Mouse (Mus musculus): ENCODE data around the gene Rnf181. TPM values are rescaled to one million over a fixed set of nuclear protein-coding genes. Genes with fewer than 3 reads are reported as not detected.
A peak's percentile ranks its signal among the peaks of the same experiment; 100 is the strongest.

Rnf181 gene
- polyA plus RNA-seq, 1 experiment from 2014 or later = 124 TPM

GRCm38 (mm10) chr6:72388791-72389329 is 22.1 kb upstream of the Rnf181 start:
- Histone ChIP-seq H3K4me2 (ENCODE audit: low read length) (no peak overlapping the region), H3K36me3 (ENCODE audit: control insufficient read depth, insufficient read depth, low read length) (no peaks in the 10 kb centered on the region), H3K27ac (ENCODE audit: low read length) (no peak overlapping the region), H3K27me3 (ENCODE audit: control insufficient read depth, insufficient read depth, low read depth, low read length) (peaks cover 15% of the 10 kb centered on the region), H3K4me3 (ENCODE audit: low read depth, low read length) (no peak overlapping the region), H3K9ac (ENCODE audit: low read depth, low read length) (no peak overlapping the region), H3K4me1 (ENCODE audit: control insufficient read depth, insufficient read depth, low read length) (0 out of 2 replicates have a peak, but pooled peaks cover 3% of the 10 kb centered on the region), H3K9me3 (replicated peaks; ENCODE audit: control insufficient read depth, low read length, poor library complexity, severe bottlenecking) (no peaks in the 10 kb centered on the region)
- ATAC-seq = no peak
- 90% methylated on average over 6 of the region's 6 CpGs for WGBS

- H3K9ac ChIP-seq (ENCODE audit: low read depth, low read length) = no peak overlapping the region
- H3K27me3 ChIP-seq (ENCODE audit: control insufficient read depth, insufficient read depth, low read depth, low read length) = peaks cover 15% of the 10 kb centered on the region
- H3K4me3 ChIP-seq (ENCODE audit: low read depth, low read length) = no peak overlapping the region
- H3K36me3 ChIP-seq (ENCODE audit: control insufficient read depth, insufficient read depth, low read length) = no peaks in the 10 kb centered on the region
- no peak overlapping the region for H3K27ac ChIP-seq (ENCODE audit: low read length)
- 0 out of 2 replicates have a peak, but pooled peaks cover 3% of the 10 kb centered on the region for H3K4me1 ChIP-seq (ENCODE audit: control insufficient read depth, insufficient read depth, low read length)
- no peaks in the 10 kb centered on the region for H3K9me3 ChIP-seq (replicated peaks; ENCODE audit: control insufficient read depth, low read length, poor library complexity, severe bottlenecking)
- ATAC-seq = no peak
- 80% methylated on average over 10 of the region's 10 CpGs for WGBS
- no peak overlapping the region for H3K4me2 ChIP-seq (ENCODE audit: low read length)
Measured at GRCm38 (mm10) chr6:72388266-72388665, 21.5 kb upstream of the Rnf181 start.

- ATAC-seq = no peak
- 73% methylated on average over 3 of the region's 3 CpGs for WGBS
- no peaks in the 10 kb centered on the region for H3K36me3 ChIP-seq (ENCODE audit: control insufficient read depth, insufficient read depth, low read length)
- no peak overlapping the region for H3K27ac ChIP-seq (ENCODE audit: low read length)
- no peak overlapping the region for H3K4me2 ChIP-seq (ENCODE audit: low read length)
- 0 out of 2 replicates have a peak, but pooled peaks cover 3% of the 10 kb centered on the region for H3K4me1 ChIP-seq (ENCODE audit: control insufficient read depth, insufficient read depth, low read length)
- no peak overlapping the region for H3K9ac ChIP-seq (ENCODE audit: low read depth, low read length)
- no peaks in the 10 kb centered on the region for H3K9me3 ChIP-seq (replicated peaks; ENCODE audit: control insufficient read depth, low read length, poor library complexity, severe bottlenecking)
- no peak overlapping the region for H3K4me3 ChIP-seq (ENCODE audit: low read depth, low read length)
- H3K27me3 ChIP-seq (ENCODE audit: control insufficient read depth, insufficient read depth, low read depth, low read length) = peaks cover 15% of the 10 kb centered on the region
Measured at GRCm38 (mm10) chr6:72387816-72388215, 21.1 kb upstream of the Rnf181 start.

GRCm38 (mm10) chr6:72386561-72386960 is 19.8 kb upstream of the Rnf181 start:
- 96% methylated on average over 2 of the region's 2 CpGs for WGBS
- no peak for ATAC-seq

GRCm38 (mm10) chr6:72385258-72385657 is 18.5 kb upstream of the Rnf181 start:
- Histone ChIP-seq H3K36me3 (ENCODE audit: control insufficient read depth, insufficient read depth, low read length) (no peaks in the 10 kb centered on the region), H3K9ac (ENCODE audit: low read depth, low read length) (no peak overlapping the region)
- WGBS = 90% methylated on average over 4 of the region's 4 CpGs

More at GRCm38 (mm10) chr6:72386561-72386960, 19.8 kb upstream of the Rnf181 start:
- no peaks in the 10 kb centered on the region for H3K36me3 ChIP-seq (ENCODE audit: control insufficient read depth, insufficient read depth, low read length)
- H3K4me3 ChIP-seq (ENCODE audit: low read depth, low read length) = no peak overlapping the region
- no peak overlapping the region for H3K9ac ChIP-seq (ENCODE audit: low read depth, low read length)
- no peak overlapping the region for H3K4me2 ChIP-seq (ENCODE audit: low read length)
- 0 out of 2 replicates have a peak, but pooled peaks cover 3% of the 10 kb centered on the region for H3K4me1 ChIP-seq (ENCODE audit: control insufficient read depth, insufficient read depth, low read length)
- no peak overlapping the region for H3K27ac ChIP-seq (ENCODE audit: low read length)
- H3K9me3 ChIP-seq (replicated peaks; ENCODE audit: control insufficient read depth, low read length, poor library complexity, severe bottlenecking) = no peaks in the 10 kb centered on the region
- peaks cover 15% of the 10 kb centered on the region for H3K27me3 ChIP-seq (ENCODE audit: control insufficient read depth, insufficient read depth, low read depth, low read length)

GRCm38 (mm10) chr6:72383952-72384351 is 17.2 kb upstream of the Rnf181 start:
- Histone ChIP-seq H3K36me3 (ENCODE audit: control insufficient read depth, insufficient read depth, low read length) (no peaks in the 10 kb centered on the region), H3K4me2 (ENCODE audit: low read length) (no peak overlapping the region), H3K9me3 (replicated peaks; ENCODE audit: control insufficient read depth, low read length, poor library complexity, severe bottlenecking) (no peaks in the 10 kb centered on the region), H3K4me1 (ENCODE audit: control insufficient read depth, insufficient read depth, low read length) (no peaks in the 10 kb centered on the region), H3K27ac (ENCODE audit: low read length) (no peak overlapping the region), H3K9ac (ENCODE audit: low read depth, low read length) (no peak overlapping the region), H3K4me3 (ENCODE audit: low read depth, low read length) (no peak overlapping the region), H3K27me3 (ENCODE audit: control insufficient read depth, insufficient read depth, low read depth, low read length) (peaks cover 17% of the 10 kb centered on the region)
- 92% methylated on average over 7 of the region's 7 CpGs for WGBS
- no peak for ATAC-seq

More at GRCm38 (mm10) chr6:72385258-72385657, 18.5 kb upstream of the Rnf181 start:
- ATAC-seq = no peak
- Histone ChIP-seq H3K27me3 (ENCODE audit: control insufficient read depth, insufficient read depth, low read depth, low read length) (peaks cover 11% of the 10 kb centered on the region), H3K9me3 (replicated peaks; ENCODE audit: control insufficient read depth, low read length, poor library complexity, severe bottlenecking) (no peaks in the 10 kb centered on the region), H3K4me1 (ENCODE audit: control insufficient read depth, insufficient read depth, low read length) (0 out of 2 replicates have a peak, but pooled peaks cover under 1% of the 10 kb centered on the region), H3K27ac (ENCODE audit: low read length) (no peak overlapping the region), H3K4me2 (ENCODE audit: low read length) (no peak overlapping the region), H3K4me3 (ENCODE audit: low read depth, low read length) (no peak overlapping the region)

- Histone ChIP-seq H3K9ac (ENCODE audit: low read depth, low read length) (no peak overlapping the region), H3K36me3 (ENCODE audit: control insufficient read depth, insufficient read depth, low read length) (no peaks in the 10 kb centered on the region), H3K4me1 (ENCODE audit: control insufficient read depth, insufficient read depth, low read length) (no peaks in the 10 kb centered on the region), H3K4me3 (ENCODE audit: low read depth, low read length) (no peak overlapping the region), H3K9me3 (replicated peaks; ENCODE audit: control insufficient read depth, low read length, poor library complexity, severe bottlenecking) (no peaks in the 10 kb centered on the region), H3K27ac (ENCODE audit: low read length) (no peak overlapping the region), H3K27me3 (ENCODE audit: control insufficient read depth, insufficient read depth, low read depth, low read length) (peaks cover 17% of the 10 kb centered on the region), H3K4me2 (ENCODE audit: low read length) (no peak overlapping the region)
- ATAC-seq = no peak
- WGBS = 85% methylated on average over 6 of the region's 6 CpGs
Measured at GRCm38 (mm10) chr6:72383142-72383820, 16.5 kb upstream of the Rnf181 start.

- Histone ChIP-seq H3K36me3 (ENCODE audit: control insufficient read depth, insufficient read depth, low read length) (no peaks in the 10 kb centered on the region), H3K4me1 (ENCODE audit: control insufficient read depth, insufficient read depth, low read length) (no peaks in the 10 kb centered on the region), H3K9ac (ENCODE audit: low read depth, low read length) (no peak overlapping the region), H3K4me2 (ENCODE audit: low read length) (no peak overlapping the region), H3K27ac (ENCODE audit: low read length) (no peak overlapping the region), H3K9me3 (replicated peaks; ENCODE audit: control insufficient read depth, low read length, poor library complexity, severe bottlenecking) (no peaks in the 10 kb centered on the region), H3K4me3 (ENCODE audit: low read depth, low read length) (no peak overlapping the region), H3K27me3 (ENCODE audit: control insufficient read depth, insufficient read depth, low read depth, low read length) (peaks cover 17% of the 10 kb centered on the region)
- ATAC-seq = no peak
- 82% methylated on average over 6 of the region's 6 CpGs for WGBS
Measured at GRCm38 (mm10) chr6:72382494-72382893, 15.7 kb upstream of the Rnf181 start.

GRCm38 (mm10) chr6:72380131-72380770 is 13.5 kb upstream of the Rnf181 start, which contains the start of gene Vamp5:
TSS of gene Vamp5 (minus strand) at chr6:72380468.
- Histone ChIP-seq H3K9me3 (replicated peaks; ENCODE audit: control insufficient read depth, low read length, poor library complexity, severe bottlenecking) (no peaks in the 10 kb centered on the region), H3K4me3 (ENCODE audit: low read depth, low read length) (peak within 1 kb of the TSS; percentile 31), H3K27ac (ENCODE audit: low read length) (no peak within 1 kb of the TSS), H3K4me1 (ENCODE audit: control insufficient read depth, insufficient read depth, low read length) (no peaks in the 10 kb centered on the region), H3K4me2 (ENCODE audit: low read length) (peak within 1 kb of the TSS; percentile 52), H3K9ac (ENCODE audit: low read depth, low read length) (peak within 1 kb of the TSS; percentile 49), H3K27me3 (ENCODE audit: control insufficient read depth, insufficient read depth, low read depth, low read length) (peaks cover 17% of the 10 kb centered on the region), H3K36me3 (ENCODE audit: control insufficient read depth, insufficient read depth, low read length) (no peaks in the 10 kb centered on the region)
- 1% methylated on average over 49 of the region's 49 CpGs for WGBS
- ATAC-seq = 0 out of 2 replicates have a peak, but pooled peaks have one; percentile 25

All from midbrain, embryonic 16.5 days (tissue).